Mouse (Mus musculus) midbrain, postnatal 0 days (tissue): ENCODE results near the gene Slc31a2. TPM values are rescaled to one million over a fixed set of nuclear protein-coding genes. Genes with fewer than 3 reads are reported as not detected.

Experiments
- ATAC-seq: fragments of 200-750 bp; cut with Nextera tagmentation; 2 replicates; pipeline ENCODE4 v1.8.0; 2017; ENCODE audit warnings: moderate number of reproducible peaks, mild to moderate bottlenecking, moderate TSS enrichment, moderate library complexity; ENCODE audit not compliant: low FRiP score
- DNase-seq: peaks from one replicate; pipeline ENCODE4 v3.0.0-alpha.2; 2015; ENCODE audit warnings: low spot score
- H3K27ac ChIP-seq: fragments of 300-500 bp; sonication (generic); 2 replicates; pipeline ENCODE4 v1.5.1; 2014; ENCODE audit warnings: low read depth, mild to moderate bottlenecking, low read length, mixed read lengths
- H3K27me3 ChIP-seq: fragments of 300-500 bp; sonication (generic); 2 replicates; pipeline ENCODE4 v1.6.1; 2014; ENCODE audit warnings: low read length, control low read depth, mixed read lengths; ENCODE audit not compliant: insufficient read depth
- H3K36me3 ChIP-seq: fragments of 300-500 bp; sonication (generic); 2 replicates; pipeline ENCODE4 v1.6.1; 2014; ENCODE audit warnings: low read length, control low read depth, mixed read lengths; ENCODE audit not compliant: insufficient read depth
- H3K4me1 ChIP-seq: fragments of 300-500 bp; sonication (generic); 2 replicates; pipeline ENCODE4 v1.6.1; 2014; ENCODE audit warnings: mild to moderate bottlenecking, control low read depth, antibody characterized with exemption, low read length, mixed read lengths; ENCODE audit not compliant: insufficient read depth
- H3K4me2 ChIP-seq: fragments of 300-500 bp; sonication (generic); 2 replicates; pipeline ENCODE4 v1.6.1; 2014; ENCODE audit warnings: low read depth, mild to moderate bottlenecking, low read length, mixed read lengths; ENCODE audit not compliant: poor library complexity, severe bottlenecking
- H3K4me3 ChIP-seq: fragments of 300-500 bp; sonication (generic); 2 replicates; pipeline ENCODE4 v1.5.1; 2014; ENCODE audit warnings: low read depth, mild to moderate bottlenecking, low read length, moderate library complexity
- H3K9ac ChIP-seq: fragments of 300-500 bp; sonication (generic); replicated peaks from 2 replicates; pipeline ENCODE4 v1.6.1; 2014; ENCODE audit warnings: mild to moderate bottlenecking, low read length, moderate library complexity, mixed read lengths; ENCODE audit not compliant: poor library complexity, severe bottlenecking
- H3K9me3 ChIP-seq: fragments of 300-500 bp; sonication (generic); 2 replicates; pipeline ENCODE4 v1.6.1; 2016; ENCODE audit warnings: low read length, control low read depth
- CTCF ChIP-seq: IDR thresholded peaks from 2 replicates; pipeline ENCODE4 v1.5.1; 2016; ENCODE audit warnings: antibody characterized with exemption, mild to moderate bottlenecking
- WGBS: fragments of 180-500 bp; shearing (Covaris S2); extraction: QIAGEN DNeasy Blood & Tissue Kit; methylation state at CpG from one replicate; pipeline ENCODE4 v1.1.7; 2014; 5-methylcytosine and 5-hydroxymethylcytosine counted together
- polyA plus RNA-seq: library from polyadenylated mRNA; unstranded; fragments of >200 nt; fragmentation: Nextera tagmentation; extraction: Ambion mirVana; gene quantifications from 2 replicates; pipeline ENCODE4 v1.2.1, GENCODE M21; 2015
- total RNA-seq: library from RNA; depleted of rRNA; stranded (reverse); fragments of >200 nt; gene quantifications from 2 replicates; pipeline ENCODE4 v1.2.3, GENCODE M21; 2014

The Slc31a2 gene
- total and polyA plus RNA-seq, 2 experiments from 2014 or later = 12.0 to 23.8 TPM

DNA sequence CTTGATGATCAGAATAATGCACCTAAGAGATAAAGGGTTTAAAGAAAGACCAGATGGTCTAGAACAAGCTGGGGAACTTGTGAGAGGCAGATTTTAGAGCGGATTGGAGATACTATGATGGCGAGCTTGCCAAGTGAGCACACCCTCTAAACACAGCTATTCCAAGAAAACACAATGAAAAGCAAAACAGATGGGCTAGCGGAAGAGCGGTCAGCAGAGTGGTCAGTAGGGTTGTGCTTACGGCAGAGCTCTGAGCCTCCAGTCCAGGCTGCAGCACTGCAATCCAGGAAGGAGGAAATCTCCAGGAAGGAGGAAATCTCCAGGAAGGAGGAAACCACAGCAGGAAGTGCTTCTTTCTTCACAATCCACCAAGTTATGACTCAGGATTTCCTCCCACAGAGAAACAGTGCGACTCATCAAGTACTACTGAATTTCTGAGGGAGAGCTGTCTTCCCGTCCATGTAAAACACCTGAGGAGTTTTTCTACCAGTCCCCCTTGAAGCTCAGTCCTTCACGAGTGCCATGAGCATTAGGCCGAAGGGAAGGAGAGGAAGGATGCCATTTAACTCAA, 51.4 kb downstream of the Slc31a2 start:
- DNase-seq (no peak), ATAC-seq (no peak)
- H3K27me3 ChIP-seq = no peaks in the 10 kb centered on the region
- no peaks in the 10 kb centered on the region for H3K9me3 ChIP-seq
- peaks cover 33% of the 10 kb centered on the region for H3K36me3 ChIP-seq
- H3K4me2 ChIP-seq = no peak overlapping the region
- H3K9ac ChIP-seq = no peak overlapping the region
- H3K4me1 ChIP-seq = no peaks in the 10 kb centered on the region
- WGBS = 89% methylated on average over 9 of the region's 9 CpGs
- H3K27ac ChIP-seq = no peak overlapping the region
- no peak for TF ChIP-seq CTCF
- H3K4me3 ChIP-seq = no peak overlapping the region

DNA sequence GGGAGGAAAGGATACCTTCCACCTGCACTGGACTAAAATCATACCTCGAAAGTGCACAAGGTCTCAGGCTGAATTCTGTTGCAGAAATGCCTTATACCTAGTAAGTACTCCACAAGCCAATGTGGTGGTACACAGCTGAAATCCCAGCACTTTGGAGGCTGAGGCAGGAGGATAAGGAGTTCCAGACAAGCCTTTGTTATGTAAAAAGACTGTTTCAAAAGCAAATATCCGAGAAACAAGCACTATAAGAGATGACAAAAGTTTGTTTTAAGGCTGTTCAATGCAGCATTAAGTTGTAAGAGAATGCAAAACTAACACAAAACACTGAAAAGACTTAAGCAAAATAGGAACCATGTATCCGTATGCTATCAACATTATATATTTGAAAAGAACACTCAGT, 52.2 kb downstream of the Slc31a2 start:
- H3K36me3 ChIP-seq = peaks cover 40% of the 10 kb centered on the region

DNA sequence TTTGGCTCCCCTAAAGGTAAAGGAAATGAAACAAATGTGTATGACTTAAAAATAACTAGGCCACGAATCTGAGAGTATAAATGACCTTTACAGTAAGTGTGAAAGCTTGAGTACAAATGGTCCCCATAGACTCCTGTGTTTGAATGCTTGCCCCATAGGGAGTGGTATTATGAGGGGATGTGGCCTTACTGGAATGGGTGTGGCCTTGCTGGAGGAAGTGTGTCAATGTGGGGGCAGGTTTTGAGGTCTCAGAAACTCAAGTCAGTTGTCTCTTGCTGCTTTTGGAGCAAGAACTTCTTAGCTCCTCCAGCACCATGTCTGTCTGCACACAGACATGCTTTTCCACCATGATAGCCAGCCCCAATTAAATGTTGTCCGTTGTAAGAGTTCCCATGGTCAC, 54.1 kb downstream of the Slc31a2 start:
- Histone ChIP-seq H3K4me1 (no peaks in the 10 kb centered on the region), H3K36me3 (peaks cover 51% of the 10 kb centered on the region), H3K4me3 (no peak overlapping the region), H3K9ac (no peak overlapping the region), H3K9me3 (no peaks in the 10 kb centered on the region), H3K27me3 (no peaks in the 10 kb centered on the region), H3K4me2 (no peak overlapping the region), H3K27ac (no peak overlapping the region)
- TF ChIP-seq CTCF = no peak
- DNase-seq = no peak
- no peak for ATAC-seq
- WGBS = 91% methylated on average over 2 of the region's 2 CpGs

More for the DNA sequence above, 52.2 kb downstream of the Slc31a2 start:
- H3K27ac ChIP-seq = no peak overlapping the region
- 83% methylated on average over 3 of the region's 3 CpGs for WGBS
- DNase-seq (no peak), ATAC-seq (no peak)
- TF ChIP-seq CTCF = no peak
- H3K4me1 ChIP-seq = no peaks in the 10 kb centered on the region
- H3K27me3 ChIP-seq = no peaks in the 10 kb centered on the region
- H3K4me2 ChIP-seq = no peak overlapping the region
- H3K9me3 ChIP-seq = no peaks in the 10 kb centered on the region
- no peak overlapping the region for H3K4me3 ChIP-seq
- no peak overlapping the region for H3K9ac ChIP-seq

DNA sequence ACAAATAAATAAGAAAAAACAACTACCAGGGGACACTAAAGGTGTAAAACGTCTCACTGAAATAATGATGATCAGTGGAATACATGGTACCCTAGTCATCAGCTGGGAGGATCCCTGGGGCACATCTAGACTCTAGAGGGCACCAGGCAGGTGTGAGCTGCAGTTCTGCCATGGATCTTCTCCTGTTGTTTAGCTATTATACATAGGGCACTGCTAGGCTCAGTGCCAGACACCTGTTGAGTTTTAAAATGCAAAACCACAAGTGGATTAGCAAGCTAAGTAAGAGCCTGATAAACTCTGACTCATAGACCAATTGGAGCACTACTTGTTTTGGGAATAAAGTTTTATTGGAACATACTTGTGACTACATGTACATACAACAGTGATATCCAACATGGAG, 55.9 kb downstream of the Slc31a2 start:
- no peak for ATAC-seq
- H3K27ac ChIP-seq = no peak overlapping the region
- no peaks in the 10 kb centered on the region for H3K27me3 ChIP-seq
- no peak for TF ChIP-seq CTCF
- no peak for DNase-seq
- WGBS = 93% methylated on average over 1 of the region's 1 CpGs
- H3K4me2 ChIP-seq = no peak overlapping the region
- peaks cover 61% of the 10 kb centered on the region for H3K36me3 ChIP-seq
- no peak overlapping the region for H3K4me3 ChIP-seq
- H3K9ac ChIP-seq = no peak overlapping the region
- no peaks in the 10 kb centered on the region for H3K9me3 ChIP-seq
- H3K4me1 ChIP-seq = no peaks in the 10 kb centered on the region

DNA sequence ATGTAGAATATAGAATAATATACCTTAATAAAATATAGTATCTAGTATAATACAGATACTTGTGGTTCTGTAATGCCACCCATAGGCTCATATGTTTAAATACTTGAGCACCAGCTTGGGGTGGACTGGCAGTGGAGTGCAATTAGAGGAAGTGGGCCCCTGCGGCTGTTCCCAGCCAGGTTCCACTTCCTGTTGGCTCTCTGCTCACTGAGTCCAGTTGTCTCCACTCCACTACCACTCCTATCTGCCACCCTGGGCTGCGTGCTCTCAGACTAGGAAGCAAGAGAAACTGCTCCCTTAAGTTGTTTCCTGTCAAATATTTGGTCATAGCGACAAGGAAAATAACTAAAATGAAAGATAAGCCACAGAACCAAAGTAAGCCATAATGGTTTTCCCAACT, 60.3 kb downstream of the Slc31a2 start:
- H3K4me3 ChIP-seq = no peak overlapping the region
- ATAC-seq = no peak
- 91% methylated on average over 3 of the region's 3 CpGs for WGBS
- DNase-seq = no peak
- H3K36me3 ChIP-seq = peaks cover 76% of the 10 kb centered on the region
- H3K9me3 ChIP-seq = no peaks in the 10 kb centered on the region
- H3K27me3 ChIP-seq = no peaks in the 10 kb centered on the region
- no peak overlapping the region for H3K4me2 ChIP-seq
- TF ChIP-seq CTCF = no peak
- no peak overlapping the region for H3K27ac ChIP-seq
- H3K9ac ChIP-seq = no peak overlapping the region
- no peaks in the 10 kb centered on the region for H3K4me1 ChIP-seq

DNA sequence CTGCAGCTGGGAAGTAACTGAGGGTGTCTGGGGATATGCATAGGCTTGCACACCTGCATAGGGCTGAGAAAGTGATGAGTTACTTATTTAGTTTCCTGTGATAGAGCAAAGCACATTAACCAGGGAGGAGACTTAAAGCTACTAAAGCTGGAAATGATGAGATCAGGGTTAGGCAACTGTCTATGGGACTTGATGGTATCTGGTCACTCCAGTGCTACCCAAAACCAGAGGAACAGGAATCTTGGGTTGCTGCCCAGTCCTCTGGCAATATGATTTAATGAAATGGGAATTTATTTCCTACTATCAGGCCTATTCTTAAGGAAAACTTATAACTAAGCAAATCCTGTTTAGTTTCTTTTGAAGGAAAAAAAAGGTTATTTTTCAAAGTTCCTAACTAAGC, 63.7 kb downstream of the Slc31a2 start:
- no peak overlapping the region for H3K4me3 ChIP-seq
- H3K9me3 ChIP-seq = no peaks in the 10 kb centered on the region
- H3K27ac ChIP-seq = no peak overlapping the region
- no peaks in the 10 kb centered on the region for H3K4me1 ChIP-seq
- no peak overlapping the region for H3K4me2 ChIP-seq
- no peaks in the 10 kb centered on the region for H3K27me3 ChIP-seq
- DNase-seq = no peak
- H3K9ac ChIP-seq = no peak overlapping the region
- ATAC-seq = no peak
- peaks cover 62% of the 10 kb centered on the region for H3K36me3 ChIP-seq
- no peak for TF ChIP-seq CTCF
